Mouse (Mus musculus) forebrain, postnatal 0 days (tissue): Measurements from ENCODE around the gene Uqcc2. TPM values are rescaled to one million over a fixed set of nuclear protein-coding genes. Genes with fewer than 3 reads are reported as not detected.

Source experiments
- ATAC-seq: fragments of 200-750 bp; cut with Nextera tagmentation; 2 replicates; pipeline ENCODE4 v1.8.0; 2017; ENCODE audit warnings: mild to moderate bottlenecking, moderate library complexity
- DNase-seq: peaks from one replicate; pipeline ENCODE4 v3.0.0-alpha.2; 2015
- H3K27ac ChIP-seq: fragments of 300-500 bp; sonication (generic); 2 replicates; pipeline ENCODE4 v1.5.1; 2014; ENCODE audit warnings: low read depth, mild to moderate bottlenecking, antibody characterized with exemption, low read length, moderate library complexity, mixed read lengths
- H3K27me3 ChIP-seq: fragments of 300-500 bp; sonication (generic); 2 replicates; pipeline ENCODE4 v1.6.1; 2014; ENCODE audit warnings: mild to moderate bottlenecking, low read length, mixed read lengths; ENCODE audit not compliant: insufficient read depth
- H3K36me3 ChIP-seq: fragments of 300-500 bp; sonication (generic); 2 replicates; pipeline ENCODE4 v1.6.1; 2014; ENCODE audit warnings: mild to moderate bottlenecking, moderate library complexity; ENCODE audit not compliant: insufficient read depth
- H3K4me1 ChIP-seq: fragments of 300-500 bp; sonication (generic); 2 replicates; pipeline ENCODE4 v1.6.1; 2014; ENCODE audit warnings: antibody characterized with exemption; ENCODE audit not compliant: insufficient read depth
- H3K4me2 ChIP-seq: fragments of 300-500 bp; sonication (generic); 2 replicates; pipeline ENCODE4 v1.6.1; 2014; ENCODE audit warnings: low read depth, mild to moderate bottlenecking, moderate library complexity
- H3K4me3 ChIP-seq: fragments of 300-500 bp; sonication (generic); 2 replicates; pipeline ENCODE4 v1.5.1; 2014; ENCODE audit warnings: low read depth, low read length, mixed read lengths
- H3K9ac ChIP-seq: fragments of 300-500 bp; sonication (generic); 2 replicates; pipeline ENCODE4 v1.6.1; 2014; ENCODE audit warnings: mild to moderate bottlenecking
- H3K9me3 ChIP-seq: fragments of 300-500 bp; sonication (generic); 2 replicates; pipeline ENCODE4 v1.6.1; 2016; ENCODE audit warnings: low read length
- CTCF ChIP-seq: sonication (generic); IDR thresholded peaks from 2 replicates; pipeline ENCODE4 v1.5.1; 2016; ENCODE audit warnings: antibody characterized with exemption, control low read depth, low read depth
- WGBS: fragments of 180-500 bp; shearing (Covaris S2); extraction: QIAGEN DNeasy Blood & Tissue Kit; methylation state at CpG from one replicate; pipeline ENCODE4 v1.1.7; 2014; 5-methylcytosine and 5-hydroxymethylcytosine counted together
- polyA plus RNA-seq: library from polyadenylated mRNA; unstranded; fragments of >200 nt; fragmentation: Nextera tagmentation; extraction: Ambion mirVana; gene quantifications from 2 replicates; pipeline ENCODE4 v1.2.1, GENCODE M21; 2015
- total RNA-seq: library from RNA; depleted of rRNA; stranded (reverse); fragments of >200 nt; gene quantifications from 2 replicates; pipeline ENCODE4 v1.2.3, GENCODE M21; 2014

Gene Uqcc2
- total and polyA plus RNA-seq, 2 experiments from 2014 or later: 214 to 388 TPM

DNA sequence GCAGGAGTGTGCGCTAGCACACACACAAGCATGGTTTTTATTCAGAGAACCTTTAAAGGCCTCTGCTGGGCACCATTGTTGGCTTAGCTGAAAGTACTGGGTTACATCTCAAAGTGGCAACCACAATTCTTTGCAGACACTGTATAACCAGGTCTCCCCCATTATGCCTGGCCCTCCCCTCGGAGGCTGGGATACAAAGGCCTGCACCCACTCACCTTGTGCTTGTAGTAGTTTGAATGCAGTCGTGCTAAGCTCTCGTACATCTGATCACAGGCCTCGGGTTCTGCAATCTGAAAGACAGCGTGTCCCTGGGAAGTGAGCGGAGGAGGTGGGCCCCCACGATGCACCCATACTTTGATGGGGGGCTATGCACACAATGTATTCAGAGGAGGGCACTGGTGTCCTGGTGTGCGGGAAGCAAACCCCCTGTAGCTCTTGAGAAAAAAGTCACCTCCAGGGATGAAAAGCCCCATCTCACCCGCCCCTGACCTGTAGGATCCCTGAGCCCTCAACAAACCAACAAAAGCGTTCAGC, 8.0 kb downstream of the Uqcc2 start:
- Histone ChIP-seq H3K4me3 (no peak overlapping the region), H3K36me3 (peaks cover 28% of the 10 kb centered on the region; the same call in 1 of the 2 replicates), H3K4me2 (no peak overlapping the region), H3K27me3 (no peaks in the 10 kb centered on the region), H3K9me3 (no peaks in the 10 kb centered on the region), H3K27ac (no peak overlapping the region), H3K9ac (no peak overlapping the region), H3K4me1 (peaks cover 7% of the 10 kb centered on the region; the same call in 1 of the 2 replicates)
- no peak for TF ChIP-seq CTCF
- whole genome bisulfite sequencing: 78% methylated on average over 11 of the region's 11 CpGs
- DNase-seq: no peak
- no peak for ATAC-seq

DNA sequence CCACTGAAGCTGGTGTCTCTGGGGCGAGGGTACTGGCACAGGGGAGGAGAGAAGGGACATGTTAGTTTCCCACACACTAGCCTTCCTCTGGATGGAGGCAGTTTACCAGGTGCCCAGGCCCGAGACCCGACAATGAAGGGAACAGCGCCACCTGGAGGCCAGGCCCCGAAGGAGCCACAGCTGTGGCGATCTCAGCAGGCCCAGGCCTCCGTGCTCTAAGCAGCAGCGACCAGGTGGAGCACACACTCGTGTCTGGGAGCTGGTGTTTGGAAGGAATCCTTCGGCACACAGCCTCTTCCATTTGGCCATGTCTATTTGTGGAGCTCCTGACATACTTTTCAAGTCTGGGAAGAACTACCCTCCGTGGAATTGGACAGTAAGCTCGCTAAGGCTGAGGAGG, 8.5 kb downstream of the Uqcc2 start:
- Histone ChIP-seq H3K4me3 (no peak overlapping the region), H3K9me3 (no peaks in the 10 kb centered on the region), H3K27ac (no peak overlapping the region), H3K36me3 (peaks cover 28% of the 10 kb centered on the region; the same call in 1 of the 2 replicates), H3K27me3 (no peaks in the 10 kb centered on the region), H3K4me2 (no peak overlapping the region), H3K9ac (no peak overlapping the region), H3K4me1 (peaks cover 12% of the 10 kb centered on the region; the same call in 1 of the 2 replicates)
- WGBS: 30% methylated on average over 12 of the region's 12 CpGs
- DNase-seq (no peak), ATAC-seq (no peak)
- TF ChIP-seq CTCF: peak; percentile 82

DNA sequence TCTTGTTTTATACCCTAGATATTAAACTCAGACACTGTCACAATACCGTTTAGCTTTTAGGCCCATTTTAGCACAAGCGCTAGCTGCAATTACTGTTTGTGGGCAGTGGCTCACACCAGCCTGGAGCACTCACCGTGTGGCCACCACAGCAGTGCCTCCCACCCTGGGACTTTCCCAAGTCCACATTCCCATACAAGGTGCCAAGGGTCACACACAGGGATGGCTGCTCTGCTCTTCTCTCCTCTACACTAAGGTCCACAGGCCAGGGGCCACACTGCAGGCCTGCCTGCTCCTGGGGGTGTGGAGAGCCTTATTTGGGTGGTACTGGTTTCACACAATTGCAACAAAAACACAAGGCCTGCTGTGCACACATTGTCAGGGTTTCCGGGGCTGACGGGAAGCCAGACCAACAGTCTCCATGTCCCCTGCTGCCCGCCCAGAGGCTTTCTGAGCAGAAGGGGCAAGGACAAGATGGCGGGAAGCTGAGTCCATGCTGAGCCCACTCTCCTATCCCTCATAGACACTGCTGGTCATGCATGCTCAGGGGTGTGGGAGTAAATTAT, 9.8 kb downstream of the Uqcc2 start:
- no peak overlapping the region for H3K27ac ChIP-seq
- H3K4me2 ChIP-seq: no peak overlapping the region
- H3K9me3 ChIP-seq: no peaks in the 10 kb centered on the region
- ATAC-seq: no peak
- DNase-seq: no peak
- H3K4me3 ChIP-seq: no peak overlapping the region
- peaks cover 28% of the 10 kb centered on the region; the same call in 1 of the 2 replicates for H3K36me3 ChIP-seq
- H3K27me3 ChIP-seq: no peaks in the 10 kb centered on the region
- peaks cover 14% of the 10 kb centered on the region; the same call in 1 of the 2 replicates for H3K4me1 ChIP-seq
- TF ChIP-seq CTCF: no peak
- H3K9ac ChIP-seq: no peak overlapping the region
- 88% methylated on average over 7 of the region's 7 CpGs for WGBS

DNA sequence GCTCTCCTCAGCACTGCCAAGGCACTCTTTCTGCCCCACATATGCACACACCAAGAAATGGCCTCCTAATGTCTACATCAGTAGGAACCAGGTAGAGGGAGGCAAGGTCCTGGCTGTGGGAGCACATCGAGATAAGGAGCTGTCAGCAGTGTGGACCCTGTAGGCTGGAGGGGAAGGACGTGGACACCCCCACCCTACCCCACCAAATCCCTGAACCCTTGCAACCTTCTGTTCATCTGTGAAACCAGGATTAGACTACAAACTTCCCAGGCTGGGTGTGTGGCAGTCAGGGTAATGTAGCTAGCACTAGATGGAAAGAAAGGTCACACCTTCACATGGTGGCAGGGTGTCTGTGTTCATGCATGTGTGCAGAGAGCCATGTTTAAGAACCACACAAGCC, 10.6 kb downstream of the Uqcc2 start:
- H3K27me3 ChIP-seq: no peaks in the 10 kb centered on the region
- peaks cover 17% of the 10 kb centered on the region; the same call in 1 of the 2 replicates for H3K4me1 ChIP-seq
- no peak for TF ChIP-seq CTCF
- peaks cover 28% of the 10 kb centered on the region; the same call in 1 of the 2 replicates for H3K36me3 ChIP-seq
- H3K9ac ChIP-seq: no peak overlapping the region
- no peaks in the 10 kb centered on the region for H3K9me3 ChIP-seq
- ATAC-seq (no peak), DNase-seq (no peak)
- H3K4me2 ChIP-seq: no peak overlapping the region
- H3K27ac ChIP-seq: no peak overlapping the region
- H3K4me3 ChIP-seq: no peak overlapping the region
- 95% methylated on average over 2 of the region's 2 CpGs for WGBS

DNA sequence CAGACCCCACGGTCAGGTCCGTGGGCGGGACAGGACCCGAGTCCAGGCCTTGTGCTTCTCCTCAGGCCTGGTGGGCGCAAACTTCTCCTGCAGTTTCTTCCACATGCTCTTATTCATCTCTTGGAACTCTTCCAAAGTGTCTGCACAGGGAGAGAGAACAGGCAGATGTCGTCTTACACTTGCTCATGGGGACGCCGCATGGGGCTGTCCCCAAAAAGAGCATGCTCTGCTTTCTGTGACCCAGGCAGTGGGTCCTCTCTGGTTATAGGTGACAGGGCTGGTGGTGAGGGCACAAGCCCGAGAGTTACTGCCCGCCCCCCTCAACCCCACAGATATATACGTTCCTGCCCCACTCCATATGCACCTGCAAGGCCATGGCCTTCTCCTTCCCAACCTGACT, 11.0 kb downstream of the Uqcc2 start:
- DNase-seq: no peak
- Histone ChIP-seq H3K4me1 (peaks cover 17% of the 10 kb centered on the region; the same call in 1 of the 2 replicates), H3K4me3 (no peak overlapping the region), H3K9me3 (no peaks in the 10 kb centered on the region), H3K27ac (no peak overlapping the region), H3K27me3 (no peaks in the 10 kb centered on the region), H3K9ac (no peak overlapping the region), H3K4me2 (no peak overlapping the region), H3K36me3 (peaks cover 28% of the 10 kb centered on the region; the same call in 1 of the 2 replicates)
- 74% methylated on average over 11 of the region's 11 CpGs for WGBS
- no peak for TF ChIP-seq CTCF
- ATAC-seq: no peak

DNA sequence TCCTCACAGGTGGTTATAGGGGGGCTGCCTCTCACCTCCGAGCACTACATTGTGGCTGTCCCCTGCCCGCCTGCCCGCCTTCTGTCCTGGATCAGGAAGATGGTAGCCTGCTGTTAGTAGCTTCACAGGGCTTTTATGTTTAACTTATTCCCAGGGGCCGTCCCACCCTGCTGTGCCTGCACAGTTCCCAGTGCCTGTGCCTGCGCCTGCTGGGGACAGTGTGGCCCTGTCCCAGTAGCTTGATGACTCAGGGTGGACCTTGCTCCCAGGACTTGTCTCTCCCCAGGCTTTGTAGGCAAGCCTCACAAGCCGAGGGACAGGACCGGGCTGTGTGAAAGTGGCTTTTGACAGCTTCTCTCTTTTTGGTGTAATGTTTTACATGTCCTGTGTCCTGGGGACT, 11.9 kb downstream of the Uqcc2 start:
- ATAC-seq: no peak
- no peak overlapping the region for H3K9ac ChIP-seq
- no peak for TF ChIP-seq CTCF

DNA sequence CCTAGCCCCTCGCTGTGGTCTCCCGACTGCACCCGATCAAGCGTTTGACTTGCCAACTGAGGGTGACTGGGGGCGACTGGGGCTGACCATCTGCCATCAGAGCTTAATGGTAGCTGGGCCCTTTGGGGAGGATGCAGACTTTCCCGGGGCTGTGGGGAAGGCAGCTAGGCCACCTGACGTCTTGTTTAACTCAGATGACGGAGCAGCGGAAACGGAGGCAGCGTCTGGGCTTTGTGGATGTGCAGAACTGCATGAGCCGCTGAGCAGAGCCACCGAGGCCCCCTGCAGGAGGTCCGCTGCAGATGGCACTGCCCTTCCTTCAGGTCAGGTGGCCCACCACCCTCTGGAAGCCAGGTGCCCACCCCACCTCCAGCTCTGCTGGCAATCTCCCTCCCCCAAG, 12.4 kb downstream of the Uqcc2 start:
- WGBS: 41% methylated on average over 14 of the region's 14 CpGs
- no peaks in the 10 kb centered on the region for H3K9me3 ChIP-seq

More for the DNA sequence above, 11.9 kb downstream of the Uqcc2 start:
- 68% methylated on average over 7 of the region's 7 CpGs for WGBS
- no peaks in the 10 kb centered on the region for H3K9me3 ChIP-seq
- H3K4me1 ChIP-seq: peaks cover 17% of the 10 kb centered on the region; the same call in 1 of the 2 replicates
- no peak overlapping the region for H3K4me2 ChIP-seq
- DNase-seq: no peak
- H3K36me3 ChIP-seq: peaks cover 28% of the 10 kb centered on the region; the same call in 1 of the 2 replicates
- no peaks in the 10 kb centered on the region for H3K27me3 ChIP-seq
- no peak overlapping the region for H3K4me3 ChIP-seq
- no peak overlapping the region for H3K27ac ChIP-seq

More for the DNA sequence above, 12.4 kb downstream of the Uqcc2 start:
- no peak overlapping the region for H3K4me3 ChIP-seq
- H3K36me3 ChIP-seq: peaks cover 28% of the 10 kb centered on the region; the same call in 1 of the 2 replicates
- no peaks in the 10 kb centered on the region for H3K27me3 ChIP-seq
- H3K4me1 ChIP-seq: peaks cover 17% of the 10 kb centered on the region; the same call in 1 of the 2 replicates
- ATAC-seq: no peak
- peak overlapping the region; percentile 9; the same call in 1 of the 2 replicates for H3K4me2 ChIP-seq
- no peak overlapping the region for H3K27ac ChIP-seq
- no peak for DNase-seq
- peak; percentile 37; the same call in 1 of the 2 replicates for TF ChIP-seq CTCF
- H3K9ac ChIP-seq: 0 out of 2 replicates have a peak overlapping the region, but pooled peaks have one; percentile 22
